Mouse (Mus musculus): Measurements from ENCODE around the gene Dnah11.

DNA sequence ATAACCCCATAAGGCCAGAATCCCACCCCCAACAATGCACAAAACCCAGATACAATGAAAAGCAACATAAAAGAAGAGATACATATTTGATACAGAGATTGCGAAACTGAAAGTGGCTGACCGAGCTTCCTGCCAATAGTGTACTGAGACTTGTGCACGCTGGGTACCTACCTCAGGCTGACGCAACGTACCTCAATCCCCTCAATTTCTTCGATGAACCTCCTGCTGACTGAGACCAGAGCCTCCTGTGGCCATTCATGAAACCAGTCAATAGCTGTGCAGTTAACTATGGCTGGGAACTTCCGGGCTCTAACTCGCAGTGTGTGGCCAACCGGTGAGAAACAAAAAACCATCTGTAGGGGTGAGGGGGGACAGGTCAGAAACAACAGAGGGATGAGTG is 203.9 kb downstream of the Dnah11 start:
- no peak for TF ChIP-seq CTCF (IDR thresholded peaks at IDR 0.05; ENCODE audit: low read depth, low read length)
- no peak for TF ChIP-seq POLR2A (IDR thresholded peaks at IDR 0.05; ENCODE audit: borderline replicate concordance, low read depth, low read length)

Measured in bone marrow macrophage, adult 2 months (primary cell).